ENCODE assay signal across 9 mouse cellular contexts in the genomic region with DNA sequence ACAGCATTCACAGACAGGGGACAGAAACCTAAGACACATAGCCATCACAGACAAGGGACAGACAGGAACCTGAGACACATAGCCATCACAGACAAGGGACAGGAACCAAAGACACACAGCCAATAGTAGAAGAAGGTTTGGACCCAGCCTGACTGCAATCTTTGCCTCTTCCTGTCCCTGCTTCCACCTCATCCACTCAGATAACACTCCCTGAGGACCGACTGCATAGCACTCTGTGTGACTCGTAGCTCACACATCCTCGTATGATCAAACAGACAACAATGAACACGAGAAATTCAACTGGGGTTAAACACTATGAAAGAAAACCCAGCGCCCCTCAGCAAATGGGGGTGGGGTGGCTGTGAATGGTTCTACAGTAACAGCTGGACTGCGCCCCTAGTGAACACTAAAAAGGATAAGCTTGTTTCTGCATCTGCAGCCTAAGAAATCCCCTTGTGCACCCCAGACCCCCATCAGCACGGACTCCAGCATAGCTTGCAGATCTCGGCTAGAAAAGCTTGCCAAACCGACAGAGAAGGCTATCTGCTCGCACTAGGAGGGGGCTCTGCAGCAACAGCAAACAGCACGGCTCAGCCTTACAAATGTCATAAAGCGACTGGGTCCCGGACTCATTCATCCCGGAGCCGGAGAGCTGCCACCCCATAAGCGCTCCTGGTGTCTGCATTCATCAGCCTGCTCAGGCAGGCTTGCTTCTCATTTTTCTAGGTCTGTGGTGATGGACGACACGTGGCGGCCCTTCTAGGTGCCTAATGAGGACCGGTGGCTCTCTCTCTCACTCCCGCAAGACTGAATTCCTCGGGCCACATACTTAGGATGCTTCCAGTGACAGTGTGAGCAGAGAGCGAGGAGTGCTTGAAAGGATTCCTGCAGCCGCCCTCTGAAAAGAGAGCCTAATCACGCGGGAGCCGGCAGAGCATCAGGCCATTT. TPM values are rescaled to one million over a fixed set of nuclear protein-coding genes. Genes with fewer than 3 reads are reported as not detected.
A peak's percentile ranks its signal among the peaks of the same experiment; 100 is the strongest.
DNase-seq lines count a peak whose midpoint lies in the region; ATAC-seq and TF ChIP-seq lines count a peak whose summit lies in the region.
"Had no signal": no experiment of that assay in that cellular context is flagged by ENCODE, and none has a peak within 500 bp of the region (broad histone marks: within the 10 kb centered on the region; RNA-seq: fewer than 3 reads in every experiment).

No protein-coding gene starts in this region.

- whole genome bisulfite sequencing in lung, embryonic 14.5 days, result 9% methylated on average over 27 of the region's 27 CpGs
- WGBS in limb, embryonic 10.5 days, result 20% methylated on average over 27 of the region's 27 CpGs
- 17% methylated on average over 27 of the region's 27 CpGs for WGBS in stomach, embryonic 15.5 days

- H3K36me3 ChIP-seq in lung, embryonic 14.5 days (ENCODE audit: insufficient read depth), result no peaks in the 10 kb centered on the region
- no peaks in the 10 kb centered on the region for H3K36me3 ChIP-seq in limb, embryonic 10.5 days
- no peaks in the 10 kb centered on the region for H3K36me3 ChIP-seq in stomach, embryonic 15.5 days

- H3K9ac ChIP-seq in lung, embryonic 14.5 days, result peak overlapping the region; percentile 5; the same call in 1 of the 2 replicates
- no peak overlapping the region for H3K9ac ChIP-seq in stomach, embryonic 15.5 days

- peak; percentile 40; the same call in 1 of the 2 replicates for TF ChIP-seq CTCF in lung, embryonic 14.5 days (IDR thresholded peaks at IDR 0.05; ENCODE audit: low read depth)
- TF ChIP-seq CTCF in embryonic fibroblast, embryonic 13.5 days (IDR thresholded peaks at IDR 0.05; ENCODE audit: borderline replicate concordance, insufficient read depth, low read length), result no peak

- peak; percentile 60 for ATAC-seq in lung, embryonic 14.5 days (ENCODE audit: insufficient read depth)
- no peak for ATAC-seq in stomach, embryonic 15.5 days (ENCODE audit: insufficient read depth, low FRiP score, low read depth)
- no peak for ATAC-seq in CD4-positive, CD25-positive, alpha-beta regulatory T cell, adult 4 months

- H3K27ac ChIP-seq in lung, embryonic 14.5 days (ENCODE audit: low read depth), result no peak overlapping the region; the same call in 1 of the 2 replicates
- H3K27ac ChIP-seq in embryonic fibroblast, embryonic 13.5 days (ENCODE audit: insufficient read depth, low read length), result peak overlapping the region; percentile 9; the same call in 1 of the 2 replicates
- H3K27ac ChIP-seq in limb, embryonic 10.5 days, result peak overlapping the region; percentile 51; the same call in 1 of the 2 replicates
- H3K27ac ChIP-seq in stomach, embryonic 15.5 days, result no peak overlapping the region

- peak overlapping the region; percentile 8; the same call in 1 of the 2 replicates for H3K4me3 ChIP-seq in lung, embryonic 14.5 days (ENCODE audit: low read depth, low read length)
- H3K4me3 ChIP-seq in embryonic fibroblast, embryonic 13.5 days (ENCODE audit: insufficient read depth, low read length), result no peak overlapping the region
- H3K4me3 ChIP-seq in limb, embryonic 10.5 days, result peak overlapping the region; percentile 42
- H3K4me3 ChIP-seq in stomach, embryonic 15.5 days (replicated peaks), result peak overlapping the region; percentile 9; the same call in 1 of the 2 replicates

- H3K9me3 ChIP-seq in lung, embryonic 14.5 days (ENCODE audit: low read depth, low read length), result no peaks in the 10 kb centered on the region
- H3K9me3 ChIP-seq in limb, embryonic 10.5 days (replicated peaks), result no peaks in the 10 kb centered on the region
- H3K9me3 ChIP-seq in stomach, embryonic 15.5 days, result no peaks in the 10 kb centered on the region

- H3K4me2 ChIP-seq in lung, embryonic 14.5 days, result peak overlapping the region; percentile 58
- H3K4me2 ChIP-seq in stomach, embryonic 15.5 days, result peak overlapping the region; percentile 47

- no peak for TF ChIP-seq POLR2A in embryonic fibroblast, embryonic 13.5 days (IDR thresholded peaks at IDR 0.05; ENCODE audit: low read depth, low read length)

- H3K27me3 ChIP-seq in lung, embryonic 14.5 days (ENCODE audit: insufficient read depth, low read length), result peaks cover 7% of the 10 kb centered on the region; the same call in 1 of the 2 replicates
- H3K27me3 ChIP-seq in limb, embryonic 10.5 days (ENCODE audit: low read depth, poor library complexity, severe bottlenecking), result peaks cover 50% of the 10 kb centered on the region
- peaks cover 8% of the 10 kb centered on the region; the same call in 1 of the 2 replicates for H3K27me3 ChIP-seq in stomach, embryonic 15.5 days (replicated peaks)

- DNase-seq in lung, embryonic 14.5 days, result peak; percentile 63
- DNase-seq in lung, adult 18-20 months, result no peak
- DNase-seq in limb, embryonic 10.5 days (ENCODE audit: low spot score), result peak; percentile 45
- no peak for DNase-seq in thymus, postnatal 14 days
- no peak for DNase-seq in cerebellum, adult 8-10 months
- DNase-seq: adrenal gland, postnatal 10 days had no signal

- H3K4me1 ChIP-seq in lung, embryonic 14.5 days (ENCODE audit: insufficient read depth), result 0 out of 2 replicates have a peak, but pooled peaks cover 5% of the 10 kb centered on the region
- peaks cover 20% of the 10 kb centered on the region for H3K4me1 ChIP-seq in embryonic fibroblast, embryonic 13.5 days (ENCODE audit: control insufficient read depth, insufficient read depth, low read length)
- peaks cover 34% of the 10 kb centered on the region for H3K4me1 ChIP-seq in limb, embryonic 10.5 days
- H3K4me1 ChIP-seq in stomach, embryonic 15.5 days, result peaks cover 15% of the 10 kb centered on the region

RNA-seq across cellular contexts. Expression of gene Man1c1, which starts 44.5 kb away (rescaled TPM):
- polyA plus RNA-seq in lung, embryonic 14.5 days (2014; fragmentation: Nextera tagmentation; extraction: Ambion mirVana), result 3.3 and 4.3 TPM in 2 replicates
- polyA plus RNA-seq in embryonic fibroblast, embryonic 13.5 days (2011; ENCODE audit: insufficient read length, low read depth, missing spikeins), result 23.4 and 26.7 TPM in 2 replicates
- 1.6 and 2.0 TPM in 2 replicates for polyA plus RNA-seq in limb, embryonic 10.5 days (2016; fragmentation: Nextera tagmentation; extraction: Ambion mirVana)
- 2.5 and 3.1 TPM in 2 replicates for polyA plus RNA-seq in stomach, embryonic 15.5 days (2015; fragmentation: Nextera tagmentation; extraction: Ambion mirVana)
- 1 to 10 TPM; 1.0 to 1.4 TPM for polyA plus RNA-seq in CD4-positive, CD25-positive, alpha-beta regulatory T cell, adult 4 months (2017; shearing (Covaris generic))

Comparison
In these comparisons a context has a peak if more than half of its experiments do, and no peak if none do; other contexts are left out.
1. DNase-seq: peak in lung, embryonic 14.5 days (single experiment) and limb, embryonic 10.5 days (single experiment); none in lung, adult 18-20 months (0 of 2), thymus, postnatal 14 days (single experiment) and cerebellum, adult 8-10 months (single experiment).
2. H3K27ac ChIP-seq: peak in embryonic fibroblast, embryonic 13.5 days (single experiment) and limb, embryonic 10.5 days (single experiment); none in lung, embryonic 14.5 days (single experiment) and stomach, embryonic 15.5 days (single experiment).